Mouse (Mus musculus): ENCODE data around the gene Fkbp7. TPM values are rescaled to one million over a fixed set of nuclear protein-coding genes. Genes with fewer than 3 reads are reported as not detected.

Gene Fkbp7
- polyA plus RNA-seq (2012; rRNA removed), result 1.2 and 1.3 TPM in 2 replicates

DNA sequence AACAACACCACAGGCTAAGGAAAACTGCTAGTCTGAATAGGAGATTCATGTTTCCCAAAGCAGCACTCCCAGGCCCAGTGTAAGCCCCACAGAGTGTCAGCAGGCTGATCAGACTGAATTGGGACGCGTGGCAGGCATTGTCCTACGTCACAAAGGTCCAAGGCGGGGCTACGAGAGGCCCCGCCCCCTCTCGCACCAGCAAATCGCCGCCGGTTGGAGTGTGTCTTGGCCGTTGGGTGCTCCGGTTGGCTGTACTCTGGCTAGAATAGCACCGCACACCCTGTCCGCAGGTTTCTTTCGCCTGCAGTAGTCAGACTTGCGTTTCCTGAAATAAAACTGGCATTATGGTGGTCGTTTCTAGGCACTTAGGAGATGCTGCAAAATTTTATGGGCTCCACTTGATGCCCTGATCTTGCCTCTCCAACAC is at the start of gene Fkbp7:
Fkbp7 (minus strand) TSS at position 151 of the 427 bp plus-strand sequence.
- Histone ChIP-seq H3K36me3 (ENCODE audit: control insufficient read depth, insufficient read depth, low read length) (no peaks in the 10 kb centered on the region), H3K4me1 (replicated peaks; ENCODE audit: control insufficient read depth, insufficient read depth, low read length) (peaks cover 15% of the 10 kb centered on the region), H3K27ac (ENCODE audit: control insufficient read depth, insufficient read depth, low read length) (no peak within 1 kb of the TSS), H3K4me3 (ENCODE audit: control insufficient read depth, insufficient read depth, low read length) (peak within 1 kb of the TSS; percentile 20), H3K27me3 (ENCODE audit: control insufficient read depth, insufficient read depth, low read length) (no peaks in the 10 kb centered on the region)
- under 1% methylated on average over 17 of the region's 17 CpGs for WGBS
- DNase-seq, result peak; percentile 86
- peak; percentile 40; the same call in 1 of the 2 replicates for TF ChIP-seq POLR2A (IDR thresholded peaks at IDR 0.05; ENCODE audit: control insufficient read depth, extremely low read depth, insufficient read depth, low read length, poor library complexity)
- TF ChIP-seq CTCF (IDR thresholded peaks at IDR 0.05; ENCODE audit: borderline replicate concordance, control insufficient read depth, extremely low read depth, insufficient read depth, low read length, poor library complexity), result no peak

GRCm38 (mm10) chr2:76719650-76720049 is 46.7 kb upstream of the Fkbp7 start:
- Histone ChIP-seq H3K27ac (ENCODE audit: control insufficient read depth, insufficient read depth, low read length) (no peak overlapping the region), H3K4me1 (replicated peaks; ENCODE audit: control insufficient read depth, insufficient read depth, low read length) (no peaks in the 10 kb centered on the region), H3K4me3 (ENCODE audit: control insufficient read depth, insufficient read depth, low read length) (no peak overlapping the region), H3K36me3 (ENCODE audit: control insufficient read depth, insufficient read depth, low read length) (no peaks in the 10 kb centered on the region), H3K27me3 (ENCODE audit: control insufficient read depth, insufficient read depth, low read length) (no peaks in the 10 kb centered on the region)
- TF ChIP-seq CTCF (IDR thresholded peaks at IDR 0.05; ENCODE audit: borderline replicate concordance, control insufficient read depth, extremely low read depth, insufficient read depth, low read length, poor library complexity), result no peak
- no peak for TF ChIP-seq POLR2A (IDR thresholded peaks at IDR 0.05; ENCODE audit: control insufficient read depth, extremely low read depth, insufficient read depth, low read length, poor library complexity)
- 96% methylated on average over 14 of the region's 14 CpGs for whole genome bisulfite sequencing
- DNase-seq, result no peak

DNA sequence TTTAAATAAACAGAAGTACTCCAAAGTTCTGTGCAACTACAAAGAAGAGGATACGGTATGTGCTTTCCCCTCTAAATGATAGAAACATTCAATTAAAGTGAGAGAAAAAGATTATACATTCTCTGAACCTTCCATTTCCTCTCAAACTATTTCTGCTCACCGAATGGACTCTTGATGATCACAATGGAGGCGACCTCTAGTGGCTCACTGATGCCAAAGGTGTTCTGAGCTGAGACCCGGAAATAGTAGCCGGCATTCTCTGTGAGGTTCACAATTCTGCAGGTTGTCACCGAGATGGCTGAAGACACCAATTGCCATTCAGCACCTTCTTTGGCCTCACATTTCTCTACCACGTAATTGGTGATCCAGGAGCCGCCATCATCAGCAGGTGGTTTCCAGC is 42.1 kb upstream of the Fkbp7 start:
- H3K4me1 ChIP-seq (replicated peaks; ENCODE audit: control insufficient read depth, insufficient read depth, low read length), result no peaks in the 10 kb centered on the region
- no peak for TF ChIP-seq POLR2A (IDR thresholded peaks at IDR 0.05; ENCODE audit: control insufficient read depth, extremely low read depth, insufficient read depth, low read length, poor library complexity)
- no peak for TF ChIP-seq CTCF (IDR thresholded peaks at IDR 0.05; ENCODE audit: borderline replicate concordance, control insufficient read depth, extremely low read depth, insufficient read depth, low read length, poor library complexity)
- H3K4me3 ChIP-seq (ENCODE audit: control insufficient read depth, insufficient read depth, low read length), result no peak overlapping the region
- H3K27me3 ChIP-seq (ENCODE audit: control insufficient read depth, insufficient read depth, low read length), result no peaks in the 10 kb centered on the region
- WGBS, result 85% methylated on average over 8 of the region's 8 CpGs
- H3K27ac ChIP-seq (ENCODE audit: control insufficient read depth, insufficient read depth, low read length), result no peak overlapping the region
- no peaks in the 10 kb centered on the region for H3K36me3 ChIP-seq (ENCODE audit: control insufficient read depth, insufficient read depth, low read length)
- no peak for DNase-seq

- H3K27me3 ChIP-seq (ENCODE audit: control insufficient read depth, insufficient read depth, low read length), result no peaks in the 10 kb centered on the region
- no peaks in the 10 kb centered on the region for H3K36me3 ChIP-seq (ENCODE audit: control insufficient read depth, insufficient read depth, low read length)
- WGBS, result 90% methylated on average over 3 of the region's 3 CpGs
- no peak for DNase-seq
- no peak overlapping the region for H3K4me3 ChIP-seq (ENCODE audit: control insufficient read depth, insufficient read depth, low read length)
- no peak overlapping the region for H3K27ac ChIP-seq (ENCODE audit: control insufficient read depth, insufficient read depth, low read length)
- TF ChIP-seq CTCF (IDR thresholded peaks at IDR 0.05; ENCODE audit: borderline replicate concordance, control insufficient read depth, extremely low read depth, insufficient read depth, low read length, poor library complexity), result no peak
- no peak for TF ChIP-seq POLR2A (IDR thresholded peaks at IDR 0.05; ENCODE audit: control insufficient read depth, extremely low read depth, insufficient read depth, low read length, poor library complexity)
- H3K4me1 ChIP-seq (replicated peaks; ENCODE audit: control insufficient read depth, insufficient read depth, low read length), result no peaks in the 10 kb centered on the region
Observed at GRCm38 (mm10) chr2:76708512-76708911, 35.6 kb upstream of the Fkbp7 start.

DNA sequence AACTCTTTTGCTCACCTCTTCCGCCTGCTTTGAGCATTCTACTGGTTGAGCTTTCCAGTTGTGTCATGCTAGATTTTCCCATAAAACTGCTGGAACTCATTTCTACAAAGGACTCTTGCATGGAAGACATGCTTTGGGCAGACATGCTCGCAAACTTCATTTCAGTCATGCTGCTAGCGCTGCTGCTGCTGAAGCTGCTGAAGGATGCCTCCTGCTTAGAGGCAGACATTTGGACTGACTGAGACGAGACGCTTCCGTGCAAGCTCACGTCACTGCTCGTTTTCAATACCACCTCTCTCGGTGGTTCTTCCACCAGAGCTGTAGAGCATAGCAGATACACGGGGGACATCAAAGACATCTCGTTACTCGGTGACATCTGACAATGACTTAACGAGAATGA is 32.7 kb upstream of the Fkbp7 start:
- Histone ChIP-seq H3K36me3 (ENCODE audit: control insufficient read depth, insufficient read depth, low read length) (no peaks in the 10 kb centered on the region), H3K4me3 (ENCODE audit: control insufficient read depth, insufficient read depth, low read length) (no peak overlapping the region)
- 98% methylated on average over 13 of the region's 13 CpGs for WGBS

GRCm38 (mm10) chr2:76702751-76703150 is 29.8 kb upstream of the Fkbp7 start:
- TF ChIP-seq POLR2A (IDR thresholded peaks at IDR 0.05; ENCODE audit: control insufficient read depth, extremely low read depth, insufficient read depth, low read length, poor library complexity) (no peak), CTCF (IDR thresholded peaks at IDR 0.05; ENCODE audit: borderline replicate concordance, control insufficient read depth, extremely low read depth, insufficient read depth, low read length, poor library complexity) (no peak)
- no peaks in the 10 kb centered on the region for H3K36me3 ChIP-seq (ENCODE audit: control insufficient read depth, insufficient read depth, low read length)
- WGBS, result 96% methylated on average over 5 of the region's 5 CpGs

More for the DNA sequence above, 32.7 kb upstream of the Fkbp7 start:
- Histone ChIP-seq H3K4me1 (replicated peaks; ENCODE audit: control insufficient read depth, insufficient read depth, low read length) (no peaks in the 10 kb centered on the region), H3K27ac (ENCODE audit: control insufficient read depth, insufficient read depth, low read length) (no peak overlapping the region), H3K27me3 (ENCODE audit: control insufficient read depth, insufficient read depth, low read length) (no peaks in the 10 kb centered on the region)
- no peak for DNase-seq
- TF ChIP-seq CTCF (IDR thresholded peaks at IDR 0.05; ENCODE audit: borderline replicate concordance, control insufficient read depth, extremely low read depth, insufficient read depth, low read length, poor library complexity) (no peak), POLR2A (IDR thresholded peaks at IDR 0.05; ENCODE audit: control insufficient read depth, extremely low read depth, insufficient read depth, low read length, poor library complexity) (no peak)

DNA sequence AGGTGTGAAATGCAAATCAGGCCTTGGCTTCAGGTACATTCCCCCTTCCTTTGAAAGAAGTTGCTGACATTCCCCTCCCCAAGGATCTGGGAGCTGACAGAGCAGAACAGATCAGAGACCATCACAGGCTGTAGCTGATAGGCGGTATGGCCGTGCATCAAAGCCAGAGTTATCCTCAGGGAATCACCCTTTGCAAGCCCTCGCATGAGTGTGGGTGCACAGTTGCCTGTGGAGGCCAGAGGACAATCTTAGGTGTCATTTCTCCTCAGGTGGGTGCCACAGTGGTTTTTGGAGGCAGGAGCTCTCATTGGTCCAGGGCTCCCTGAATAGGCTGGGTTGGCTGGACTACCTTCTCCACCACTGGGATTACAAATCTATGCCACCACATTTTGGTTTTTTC is 29.3 kb upstream of the Fkbp7 start:
- no peaks in the 10 kb centered on the region for H3K27me3 ChIP-seq (ENCODE audit: control insufficient read depth, insufficient read depth, low read length)
- 96% methylated on average over 3 of the region's 3 CpGs for WGBS

More at GRCm38 (mm10) chr2:76702751-76703150, 29.8 kb upstream of the Fkbp7 start:
- Histone ChIP-seq H3K27me3 (ENCODE audit: control insufficient read depth, insufficient read depth, low read length) (no peaks in the 10 kb centered on the region), H3K4me3 (ENCODE audit: control insufficient read depth, insufficient read depth, low read length) (no peak overlapping the region), H3K4me1 (replicated peaks; ENCODE audit: control insufficient read depth, insufficient read depth, low read length) (no peaks in the 10 kb centered on the region), H3K27ac (ENCODE audit: control insufficient read depth, insufficient read depth, low read length) (no peak overlapping the region)
- no peak for DNase-seq

More for the DNA sequence above, 29.3 kb upstream of the Fkbp7 start:
- DNase-seq, result no peak
- no peaks in the 10 kb centered on the region for H3K36me3 ChIP-seq (ENCODE audit: control insufficient read depth, insufficient read depth, low read length)
- no peak overlapping the region for H3K27ac ChIP-seq (ENCODE audit: control insufficient read depth, insufficient read depth, low read length)
- TF ChIP-seq CTCF (IDR thresholded peaks at IDR 0.05; ENCODE audit: borderline replicate concordance, control insufficient read depth, extremely low read depth, insufficient read depth, low read length, poor library complexity), result no peak
- no peak for TF ChIP-seq POLR2A (IDR thresholded peaks at IDR 0.05; ENCODE audit: control insufficient read depth, extremely low read depth, insufficient read depth, low read length, poor library complexity)
- H3K4me3 ChIP-seq (ENCODE audit: control insufficient read depth, insufficient read depth, low read length), result no peak overlapping the region
- H3K4me1 ChIP-seq (replicated peaks; ENCODE audit: control insufficient read depth, insufficient read depth, low read length), result no peaks in the 10 kb centered on the region

All from thymus, adult 2 months (tissue).